Mouse (Mus musculus): Measurements from ENCODE around the gene Pomt2. TPM values are rescaled to one million over a fixed set of nuclear protein-coding genes. Genes with fewer than 3 reads are reported as not detected.

Pomt2 gene
- total RNA-seq, 1 experiment from 2014 or later = 17.7 TPM

DNA sequence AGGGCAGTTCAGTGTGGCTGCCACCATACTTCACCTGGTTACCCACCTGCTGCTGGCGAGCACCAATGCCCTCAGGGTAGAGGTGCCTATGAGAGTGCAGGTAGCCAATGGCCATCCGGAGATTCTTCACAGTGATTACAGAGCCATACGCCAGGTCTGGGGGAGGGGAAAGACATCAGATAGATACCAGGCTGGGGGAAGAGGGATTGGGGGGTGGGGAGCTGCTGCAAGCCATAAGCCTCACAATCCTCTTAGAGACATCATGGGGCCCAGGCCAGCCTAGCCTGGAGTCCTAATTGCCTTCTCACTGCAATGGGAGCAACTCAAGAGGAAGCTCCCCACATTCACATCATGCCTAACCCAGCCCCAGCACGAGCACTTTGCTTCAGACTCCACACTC, 20.5 kb downstream of the Pomt2 start:
- DNase-seq = no peak

- DNase-seq = no peak
These were observed 25.7 kb downstream of the Pomt2 start for GRCm38 (mm10) chr12:87121918-87122589.

GRCm38 (mm10) chr12:87107357-87107977, 40.3 kb downstream of the Pomt2 start:
- DNase-seq = no peak

DNA sequence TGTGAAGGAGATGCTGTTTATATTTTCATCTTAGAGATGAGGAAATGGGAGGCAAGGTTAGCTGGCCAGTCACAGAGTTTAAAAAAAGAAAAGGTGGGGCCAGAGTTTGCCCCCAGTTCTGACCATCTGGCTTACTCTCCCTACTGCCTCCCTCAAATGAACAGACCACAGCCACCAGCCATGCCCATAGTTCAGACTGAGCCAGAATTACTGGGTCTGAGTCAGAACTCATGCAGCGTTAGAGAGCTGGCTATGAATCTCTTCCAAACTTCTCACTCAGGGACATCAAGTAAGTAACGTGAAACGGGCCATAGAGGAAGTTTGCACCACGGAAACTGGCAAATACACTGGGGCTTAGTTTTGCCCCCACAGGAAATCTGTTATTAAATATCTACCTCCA, 43.0 kb downstream of the Pomt2 start:
- DNase-seq = no peak

DNA sequence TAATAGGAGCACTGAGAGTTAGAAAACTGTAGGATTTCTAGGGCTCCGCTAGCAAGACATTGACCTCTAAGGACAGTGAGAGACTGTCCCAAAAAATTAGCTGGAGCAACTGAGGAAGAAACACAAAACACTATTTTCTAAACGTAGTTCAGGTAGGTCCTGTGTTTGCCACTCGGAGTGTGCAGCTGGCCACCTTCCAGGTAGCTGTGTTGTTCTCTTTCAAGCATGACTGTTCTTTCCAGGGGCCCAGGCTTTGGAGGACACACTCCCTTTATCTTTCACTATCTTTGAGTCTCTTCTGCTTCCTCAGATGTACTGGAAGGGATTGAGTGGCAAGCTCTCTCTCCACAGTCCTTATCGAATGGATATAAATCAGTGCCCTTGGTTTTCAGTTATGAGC, 44.3 kb downstream of the Pomt2 start:
- no peak for DNase-seq

- no peak for DNase-seq
These were observed 45.6 kb downstream of the Pomt2 start, which contains the start of gene Ngb for GRCm38 (mm10) chr12:87102165-87102631. Gene Ngb, minus strand, starts transcription at chr12:87102539.

- DNase-seq = no peak
These were observed 47.4 kb downstream of the Pomt2 start for GRCm38 (mm10) chr12:87100331-87100730.

GRCm38 (mm10) chr12:87093671-87094070, 54.1 kb downstream of the Pomt2 start:
- no peak for DNase-seq

DNA sequence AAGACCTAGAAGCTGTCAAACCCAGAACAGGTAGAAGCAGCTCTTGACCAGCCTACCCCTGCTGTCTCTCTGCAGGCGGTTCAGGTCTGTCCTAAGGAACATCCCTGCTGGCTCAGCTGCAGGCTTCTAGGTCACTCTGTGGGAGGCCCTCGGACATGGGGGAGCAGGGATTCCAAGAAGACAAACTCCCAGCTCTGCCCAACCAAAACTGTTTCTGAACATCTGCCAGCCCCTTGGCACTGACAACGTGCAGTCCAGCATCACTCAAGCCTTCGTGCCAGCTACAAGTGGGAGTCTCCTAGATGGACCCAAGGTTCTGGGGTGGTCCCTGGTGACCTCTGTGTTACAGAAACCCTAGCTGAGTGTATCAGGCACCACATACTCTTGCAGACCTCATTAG, 54.5 kb downstream of the Pomt2 start:
- no peak for DNase-seq

- no peak for DNase-seq
These were observed 55.9 kb downstream of the Pomt2 start for GRCm38 (mm10) chr12:87091916-87092315.

- no peak for DNase-seq
These were observed 58.1 kb downstream of the Pomt2 start for GRCm38 (mm10) chr12:87089701-87090100.

- no peak for DNase-seq
These were observed 58.5 kb downstream of the Pomt2 start for GRCm38 (mm10) chr12:87089255-87089654.

DNA sequence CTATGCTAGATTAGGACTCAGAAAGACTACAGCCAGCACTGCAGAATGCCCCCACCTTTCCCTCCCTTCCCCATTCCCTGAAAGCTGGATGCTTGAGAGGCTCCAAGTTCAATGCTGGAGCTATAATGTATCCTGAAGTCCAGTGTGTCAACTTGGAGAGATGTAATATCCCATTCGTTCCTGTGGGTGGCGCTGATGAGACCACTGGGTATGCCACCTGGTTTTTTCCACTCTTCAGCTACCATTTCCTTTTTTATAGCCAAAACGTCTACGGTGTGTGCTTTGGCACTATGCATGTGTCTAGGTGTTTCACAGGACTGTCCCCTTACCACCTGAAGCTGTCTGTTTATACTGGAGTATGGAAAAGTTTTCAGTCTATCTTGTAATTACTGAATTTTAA, 59.4 kb downstream of the Pomt2 start:
- DNase-seq = no peak

DNA sequence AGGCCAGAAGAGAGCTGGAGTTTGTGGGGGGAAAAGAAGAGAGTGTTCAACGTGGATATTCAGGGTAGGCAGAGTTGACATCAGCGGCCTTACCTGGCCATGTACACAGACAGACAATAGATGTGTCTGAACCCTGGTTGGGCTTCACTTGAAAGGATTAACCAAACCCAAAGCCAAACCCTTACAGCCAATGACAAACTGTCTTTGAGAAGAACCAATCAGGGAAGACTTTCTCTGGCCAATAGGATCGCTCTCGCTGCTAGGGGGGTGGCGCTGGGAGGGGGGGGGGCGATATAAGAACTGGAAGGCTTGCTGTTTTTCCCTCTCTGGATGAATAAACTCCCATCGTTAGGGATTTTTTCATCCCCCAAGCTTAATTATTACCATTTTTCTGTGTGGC, 60.5 kb downstream of the Pomt2 start:
- DNase-seq = no peak

DNA sequence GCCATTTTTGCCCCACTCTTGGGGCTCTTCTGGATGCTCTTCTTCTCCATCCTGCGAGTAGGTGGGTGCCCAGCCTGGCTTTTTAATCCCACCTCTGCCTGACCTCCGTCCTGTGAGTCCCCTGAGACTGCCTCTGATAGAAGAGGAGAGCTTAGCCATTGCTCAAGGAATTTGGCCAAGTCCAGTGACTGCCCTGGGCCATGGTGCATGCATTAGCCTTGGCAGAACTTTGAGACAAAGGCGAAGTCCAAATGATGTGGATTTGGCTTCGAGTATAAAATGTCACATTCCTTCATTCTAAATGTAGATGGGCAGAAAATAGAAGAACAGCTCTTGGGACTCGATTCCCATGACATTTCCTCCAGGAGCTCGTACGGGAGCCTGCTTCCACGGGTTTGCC, 65.0 kb downstream of the Pomt2 start:
- DNase-seq = no peak

GRCm38 (mm10) chr12:87076610-87077009, 71.2 kb downstream of the Pomt2 start:
- DNase-seq = no peak

DNA sequence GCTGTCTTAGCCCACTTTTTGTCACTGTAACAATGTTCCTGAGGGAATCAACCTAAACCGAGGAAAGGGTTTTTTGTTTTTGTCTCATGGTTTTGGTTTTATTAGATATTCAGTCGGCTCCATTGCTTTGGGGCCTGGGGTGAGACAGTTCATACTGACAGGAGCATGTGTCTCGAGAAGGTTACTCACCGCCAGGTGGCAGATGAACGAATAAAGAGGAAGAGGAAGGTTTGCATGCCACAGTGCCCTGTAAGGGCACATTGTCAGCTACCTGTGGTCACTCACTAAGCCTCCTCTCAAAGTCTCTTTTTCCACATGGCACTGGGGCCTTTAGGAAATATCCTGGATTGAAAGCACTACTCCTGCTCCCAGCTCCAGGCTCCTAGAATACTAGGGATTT, 77.2 kb downstream of the Pomt2 start:
- DNase-seq = no peak

DNA sequence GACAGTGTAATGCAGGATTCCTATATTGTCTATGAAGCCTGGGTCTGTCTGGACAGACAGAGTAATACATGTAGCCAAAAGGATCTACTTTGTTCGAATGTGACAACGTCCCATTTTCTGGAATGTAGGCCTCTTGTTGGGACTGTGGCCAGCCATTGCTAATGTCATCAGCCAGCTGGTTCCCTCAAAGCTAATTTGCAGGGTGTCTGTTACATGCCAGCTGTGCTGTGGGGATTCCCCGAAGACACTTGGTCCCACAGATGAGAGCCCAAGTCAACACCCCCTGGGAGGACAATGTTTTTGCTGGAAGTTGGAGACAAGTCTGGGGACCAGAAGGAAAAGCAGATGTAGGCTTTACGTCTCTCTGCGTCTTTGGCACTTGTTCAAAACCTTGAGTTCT, 81.3 kb downstream of the Pomt2 start:
- no peak for DNase-seq

- no peak for DNase-seq
These were observed 82.3 kb downstream of the Pomt2 start for GRCm38 (mm10) chr12:87065446-87065845.

DNA sequence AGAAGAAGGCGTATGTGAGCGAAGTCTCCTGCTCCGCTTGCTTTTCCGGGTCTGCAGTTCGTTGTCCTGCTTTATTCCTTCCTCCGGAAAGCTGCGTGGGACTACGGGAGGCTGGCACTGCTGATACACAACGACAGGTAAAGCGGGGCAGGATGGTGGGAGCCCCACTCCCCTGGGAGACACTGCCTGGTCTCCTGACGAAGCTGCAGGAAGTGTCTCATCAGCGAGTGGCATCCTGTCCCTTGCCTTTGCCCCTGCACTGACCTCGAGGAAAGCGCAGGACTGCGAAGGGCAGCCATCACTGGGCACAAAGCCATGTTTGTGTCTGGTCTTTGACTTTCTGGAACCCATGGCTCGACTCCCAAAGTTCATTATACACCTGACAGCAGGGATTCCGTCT, 90.7 kb downstream of the Pomt2 start:
- DNase-seq = peak; percentile 13

All from adrenal gland, postnatal 25 days (tissue).